Mouse (Mus musculus) forebrain, postnatal 0 days (tissue): ENCODE results near the gene Daxx. TPM values are rescaled to one million over a fixed set of nuclear protein-coding genes. Genes with fewer than 3 reads are reported as not detected.
"Not testable (repeated sequence)": the region's sequence is repeated elsewhere in the genome, so short reads cannot be mapped to it uniquely, and the experiment has no call there.

ENCODE experiments used
- ATAC-seq: fragments of 200-750 bp; cut with Nextera tagmentation; 2 replicates; pipeline ENCODE4 v1.8.0; 2017; ENCODE audit warnings: mild to moderate bottlenecking, moderate library complexity
- DNase-seq: peaks from one replicate; pipeline ENCODE4 v3.0.0-alpha.2; 2015
- H3K27ac ChIP-seq: fragments of 300-500 bp; sonication (generic); 2 replicates; pipeline ENCODE4 v1.5.1; 2014; ENCODE audit warnings: low read depth, mild to moderate bottlenecking, antibody characterized with exemption, low read length, moderate library complexity, mixed read lengths
- H3K27me3 ChIP-seq: fragments of 300-500 bp; sonication (generic); 2 replicates; pipeline ENCODE4 v1.6.1; 2014; ENCODE audit warnings: mild to moderate bottlenecking, low read length, mixed read lengths; ENCODE audit not compliant: insufficient read depth
- H3K36me3 ChIP-seq: fragments of 300-500 bp; sonication (generic); 2 replicates; pipeline ENCODE4 v1.6.1; 2014; ENCODE audit warnings: mild to moderate bottlenecking, moderate library complexity; ENCODE audit not compliant: insufficient read depth
- H3K4me1 ChIP-seq: fragments of 300-500 bp; sonication (generic); 2 replicates; pipeline ENCODE4 v1.6.1; 2014; ENCODE audit warnings: antibody characterized with exemption; ENCODE audit not compliant: insufficient read depth
- H3K4me2 ChIP-seq: fragments of 300-500 bp; sonication (generic); 2 replicates; pipeline ENCODE4 v1.6.1; 2014; ENCODE audit warnings: low read depth, mild to moderate bottlenecking, moderate library complexity
- H3K4me3 ChIP-seq: fragments of 300-500 bp; sonication (generic); 2 replicates; pipeline ENCODE4 v1.5.1; 2014; ENCODE audit warnings: low read depth, low read length, mixed read lengths
- H3K9ac ChIP-seq: fragments of 300-500 bp; sonication (generic); 2 replicates; pipeline ENCODE4 v1.6.1; 2014; ENCODE audit warnings: mild to moderate bottlenecking
- H3K9me3 ChIP-seq: fragments of 300-500 bp; sonication (generic); 2 replicates; pipeline ENCODE4 v1.6.1; 2016; ENCODE audit warnings: low read length
- CTCF ChIP-seq: sonication (generic); IDR thresholded peaks from 2 replicates; pipeline ENCODE4 v1.5.1; 2016; ENCODE audit warnings: antibody characterized with exemption, control low read depth, low read depth
- WGBS: fragments of 180-500 bp; shearing (Covaris S2); extraction: QIAGEN DNeasy Blood & Tissue Kit; methylation state at CpG from one replicate; pipeline ENCODE4 v1.1.7; 2014; 5-methylcytosine and 5-hydroxymethylcytosine counted together
- polyA plus RNA-seq: library from polyadenylated mRNA; unstranded; fragments of >200 nt; fragmentation: Nextera tagmentation; extraction: Ambion mirVana; gene quantifications from 2 replicates; pipeline ENCODE4 v1.2.1, GENCODE M21; 2015
- total RNA-seq: library from RNA; depleted of rRNA; stranded (reverse); fragments of >200 nt; gene quantifications from 2 replicates; pipeline ENCODE4 v1.2.3, GENCODE M21; 2014

The Daxx gene
- total and polyA plus RNA-seq, 2 experiments from 2014 or later = 45.2 to 70.4 TPM

- Histone ChIP-seq H3K27ac (no peak overlapping the region), H3K36me3 (peaks cover 53% of the 10 kb centered on the region), H3K4me2 (no peak overlapping the region), H3K9ac (no peak overlapping the region), H3K4me3 (no peak overlapping the region), H3K4me1 (peaks cover 9% of the 10 kb centered on the region; the same call in 1 of the 2 replicates), H3K27me3 (no peaks in the 10 kb centered on the region), H3K9me3 (no peaks in the 10 kb centered on the region)
- ATAC-seq (no peak), DNase-seq (no peak)
- no peak for TF ChIP-seq CTCF
- WGBS = 87% methylated on average over 19 of the region's 19 CpGs
These were observed 39.8 kb downstream of the Daxx start for GRCm38 (mm10) chr17:33948905-33949537.

- Histone ChIP-seq H3K4me3 (peak overlapping the region; percentile 49), H3K9ac (peak overlapping the region; percentile 76), H3K36me3 (peaks cover 45% of the 10 kb centered on the region), H3K4me2 (peak overlapping the region; percentile 97), H3K27ac (peak overlapping the region; percentile 91), H3K4me1 (peaks cover 17% of the 10 kb centered on the region), H3K9me3 (no peaks in the 10 kb centered on the region), H3K27me3 (no peaks in the 10 kb centered on the region)
- no peak for TF ChIP-seq CTCF
- no peak for ATAC-seq
- no peak for DNase-seq
- 79% methylated on average over 10 of the region's 10 CpGs for WGBS
These were observed 41.0 kb downstream of the Daxx start for GRCm38 (mm10) chr17:33950131-33950625.

GRCm38 (mm10) chr17:33951021-33951946 is 42.1 kb downstream of the Daxx start, which contains the start of gene B3galt4:
B3galt4 (minus strand) TSS chr17:33951488.
- H3K4me1 ChIP-seq = peaks cover 17% of the 10 kb centered on the region
- 4% methylated on average over 45 of the region's 45 CpGs for WGBS
- DNase-seq (peak; percentile 89), ATAC-seq (peak; percentile 84)
- peak; percentile 37 for TF ChIP-seq CTCF
- H3K9me3 ChIP-seq = no peaks in the 10 kb centered on the region
- peaks cover 38% of the 10 kb centered on the region for H3K36me3 ChIP-seq
- H3K9ac ChIP-seq = peak within 1 kb of the TSS; percentile 76
- peak within 1 kb of the TSS; percentile 97 for H3K4me2 ChIP-seq
- H3K27ac ChIP-seq = peak within 1 kb of the TSS; percentile 91
- H3K4me3 ChIP-seq = peak within 1 kb of the TSS; percentile 49
- H3K27me3 ChIP-seq = no peaks in the 10 kb centered on the region

DNA sequence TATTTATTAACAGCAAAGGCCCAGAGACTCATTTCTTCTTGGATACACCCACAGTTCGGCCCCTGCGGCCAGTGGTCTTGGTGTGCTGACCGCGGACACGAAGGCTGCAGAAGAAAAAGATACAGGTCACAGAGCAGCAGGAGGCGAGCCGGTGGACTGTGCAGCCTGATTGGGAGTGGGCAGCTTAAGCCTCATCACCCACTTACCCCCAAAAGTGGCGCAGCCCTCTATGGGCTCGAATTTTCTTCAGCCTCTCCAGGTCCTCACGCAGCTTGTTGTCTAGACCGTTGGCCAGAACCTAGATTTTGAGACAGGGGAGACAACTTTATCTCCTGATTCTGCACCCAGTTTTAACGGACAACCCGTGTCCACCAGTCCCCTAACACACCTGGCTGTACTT is 42.8 kb downstream of the Daxx start:
- Histone ChIP-seq H3K4me1 (peaks cover 17% of the 10 kb centered on the region), H3K9ac (0 out of 2 replicates have a peak overlapping the region, but pooled peaks have one; percentile 76), H3K36me3 (peaks cover 32% of the 10 kb centered on the region), H3K4me2 (peak overlapping the region; percentile 97)
- not testable (repeated sequence) for H3K27ac ChIP-seq, H3K4me3 ChIP-seq, H3K9me3 ChIP-seq, H3K27me3 ChIP-seq, ATAC-seq, DNase-seq
- WGBS = 79% methylated on average over 13 of the region's 13 CpGs

DNA sequence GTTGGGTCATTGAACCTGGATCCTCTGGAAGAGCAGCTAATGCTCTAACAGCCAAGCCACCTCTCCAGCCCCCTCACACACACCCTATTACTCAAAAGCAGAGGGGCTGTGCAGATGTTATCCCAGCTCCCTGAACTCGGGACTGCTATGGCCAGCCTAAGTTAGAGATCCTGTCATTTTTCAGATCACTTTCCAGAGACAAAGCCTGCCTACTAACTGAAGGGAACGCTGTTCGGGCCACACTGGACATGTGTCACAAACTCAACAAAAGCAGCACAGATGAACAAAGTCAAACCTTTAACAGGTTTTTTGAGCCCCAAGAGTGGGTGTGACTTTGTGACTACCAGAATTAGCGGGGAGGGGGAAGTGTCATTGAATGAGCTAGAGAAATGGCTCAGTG is 43.7 kb downstream of the Daxx start:
- no peak overlapping the region for H3K4me2 ChIP-seq
- DNase-seq (no peak), ATAC-seq (no peak)
- H3K4me3 ChIP-seq = no peak overlapping the region
- no peak for TF ChIP-seq CTCF
- H3K27me3 ChIP-seq = no peaks in the 10 kb centered on the region
- no peak overlapping the region for H3K9ac ChIP-seq
- peaks cover 17% of the 10 kb centered on the region for H3K4me1 ChIP-seq
- no peaks in the 10 kb centered on the region for H3K9me3 ChIP-seq
- 76% methylated on average over 4 of the region's 4 CpGs for WGBS
- 0 out of 2 replicates have a peak overlapping the region, but pooled peaks have one; percentile 15 for H3K27ac ChIP-seq
- H3K36me3 ChIP-seq = peaks cover 31% of the 10 kb centered on the region

- H3K27ac ChIP-seq = 0 out of 2 replicates have a peak overlapping the region, but pooled peaks have one; percentile 15
- no peak overlapping the region for H3K4me3 ChIP-seq
- H3K9ac ChIP-seq = no peak overlapping the region
- TF ChIP-seq CTCF = no peak
- H3K36me3 ChIP-seq = peaks cover 33% of the 10 kb centered on the region
- H3K4me2 ChIP-seq = no peak overlapping the region
- no peaks in the 10 kb centered on the region for H3K9me3 ChIP-seq
- peaks cover 17% of the 10 kb centered on the region for H3K4me1 ChIP-seq
- ATAC-seq (no peak), DNase-seq (no peak)
- 84% methylated on average over 3 of the region's 3 CpGs for WGBS
- no peaks in the 10 kb centered on the region for H3K27me3 ChIP-seq
These were observed 44.1 kb downstream of the Daxx start for GRCm38 (mm10) chr17:33953310-33953709.
